Comparison of ENCODE assay signal across 9 mouse cellular contexts in the genomic region with DNA sequence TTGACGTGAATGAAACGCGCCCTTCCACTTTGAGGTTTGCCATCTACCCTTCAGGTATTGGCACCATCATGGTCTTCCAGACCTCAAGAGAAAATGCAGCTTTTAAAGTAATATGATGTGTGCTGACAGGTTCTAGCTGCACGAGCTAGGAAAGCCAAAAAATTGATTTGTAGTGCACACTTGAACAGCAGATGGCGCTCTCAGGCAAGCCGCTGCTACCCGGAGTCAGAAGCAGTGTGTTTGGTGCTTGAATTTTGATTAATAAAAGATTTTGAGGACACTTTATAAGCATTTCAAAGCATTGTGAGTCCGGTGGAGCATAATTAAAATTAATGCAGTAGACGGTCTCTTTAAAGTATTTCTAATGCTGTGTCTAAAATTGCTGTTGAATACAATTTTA. TPM values are rescaled to one million over a fixed set of nuclear protein-coding genes. Genes with fewer than 3 reads are reported as not detected.
DNase-seq lines count a peak whose midpoint lies in the region; ATAC-seq and TF ChIP-seq lines count a peak whose summit lies in the region.
"Had no signal": no experiment of that assay in that cellular context is flagged by ENCODE, and none has a peak within 500 bp of the region (broad histone marks: within the 10 kb centered on the region; RNA-seq: fewer than 3 reads in every experiment).

No protein-coding gene starts in this region.

- no peaks in the 10 kb centered on the region for H3K4me1 ChIP-seq in thymus, adult 2 months (replicated peaks; ENCODE audit: control insufficient read depth, insufficient read depth, low read length)
- H3K4me1 ChIP-seq in bone marrow macrophage, adult 2 months (ENCODE audit: control insufficient read depth, insufficient read depth, low read length): no peaks in the 10 kb centered on the region
- H3K4me1 ChIP-seq in embryonic facial prominence, embryonic 14.5 days (ENCODE audit: control insufficient read depth, insufficient read depth, low read length): 0 out of 2 replicates have a peak, but pooled peaks cover 3% of the 10 kb centered on the region
- H3K4me1 ChIP-seq in hindbrain, embryonic 14.5 days (replicated peaks; ENCODE audit: control insufficient read depth, insufficient read depth, low read length): peaks cover 6% of the 10 kb centered on the region; the same call in 1 of the 2 replicates
- H3K4me1 ChIP-seq in limb, embryonic 10.5 days: no peaks in the 10 kb centered on the region
- H3K4me1 ChIP-seq in neural tube, embryonic 11.5 days (ENCODE audit: control insufficient read depth, insufficient read depth, low read length): no peaks in the 10 kb centered on the region

- H3K27ac ChIP-seq in thymus, adult 2 months (ENCODE audit: control insufficient read depth, insufficient read depth, low read length): no peak overlapping the region
- H3K27ac ChIP-seq in bone marrow macrophage, adult 2 months (ENCODE audit: insufficient read depth, low read depth, low read length): no peak overlapping the region
- no peak overlapping the region for H3K27ac ChIP-seq in embryonic facial prominence, embryonic 14.5 days (replicated peaks; ENCODE audit: low read depth, low read length)
- no peak overlapping the region for H3K27ac ChIP-seq in hindbrain, embryonic 14.5 days
- no peak overlapping the region for H3K27ac ChIP-seq in limb, embryonic 10.5 days
- H3K27ac ChIP-seq in neural tube, embryonic 11.5 days (ENCODE audit: low read depth, low read length): no peak overlapping the region
- H3K27ac ChIP-seq: midbrain, embryonic 12.5 days had no signal

- TF ChIP-seq POLR2A in thymus, adult 2 months (IDR thresholded peaks at IDR 0.05; ENCODE audit: control insufficient read depth, extremely low read depth, insufficient read depth, low read length, poor library complexity): no peak
- TF ChIP-seq POLR2A in bone marrow macrophage, adult 2 months (IDR thresholded peaks at IDR 0.05; ENCODE audit: borderline replicate concordance, low read depth, low read length): no peak

- ATAC-seq in embryonic facial prominence, embryonic 14.5 days (ENCODE audit: low read depth): no peak
- ATAC-seq in hindbrain, embryonic 14.5 days (ENCODE audit: low FRiP score): peak; percentile 49; the same call in 1 of the 2 replicates
- no peak for ATAC-seq in neural tube, embryonic 11.5 days (ENCODE audit: insufficient read depth, low FRiP score, low TSS enrichment)

- no peaks in the 10 kb centered on the region for H3K36me3 ChIP-seq in thymus, adult 2 months (ENCODE audit: control insufficient read depth, insufficient read depth, low read length)
- peaks cover 14% of the 10 kb centered on the region for H3K36me3 ChIP-seq in embryonic facial prominence, embryonic 14.5 days (ENCODE audit: control insufficient read depth, insufficient read depth, low read length)
- no peaks in the 10 kb centered on the region for H3K36me3 ChIP-seq in hindbrain, embryonic 14.5 days (replicated peaks; ENCODE audit: control insufficient read depth, insufficient read depth)
- H3K36me3 ChIP-seq in limb, embryonic 10.5 days: peaks cover 11% of the 10 kb centered on the region
- H3K36me3 ChIP-seq in neural tube, embryonic 11.5 days (ENCODE audit: control insufficient read depth, insufficient read depth, low read length): no peaks in the 10 kb centered on the region
- H3K36me3 ChIP-seq: midbrain, embryonic 12.5 days had no signal

- no peak overlapping the region for H3K9ac ChIP-seq in embryonic facial prominence, embryonic 14.5 days (ENCODE audit: low read depth, low read length)
- no peak overlapping the region for H3K9ac ChIP-seq in hindbrain, embryonic 14.5 days
- no peak overlapping the region for H3K9ac ChIP-seq in neural tube, embryonic 11.5 days (ENCODE audit: low read length)

- WGBS in thymus, adult 2 months: 9% methylated on average over 9 of the region's 9 CpGs
- 6% methylated on average over 9 of the region's 9 CpGs for WGBS in embryonic facial prominence, embryonic 14.5 days
- 6% methylated on average over 9 of the region's 9 CpGs for WGBS in hindbrain, embryonic 14.5 days
- WGBS in limb, embryonic 10.5 days: 14% methylated on average over 9 of the region's 9 CpGs
- 10% methylated on average over 9 of the region's 9 CpGs for WGBS in neural tube, embryonic 11.5 days

- H3K4me3 ChIP-seq in thymus, adult 2 months (ENCODE audit: control insufficient read depth, insufficient read depth, low read length): no peak overlapping the region
- H3K4me3 ChIP-seq in bone marrow macrophage, adult 2 months (ENCODE audit: insufficient read depth, low read length): no peak overlapping the region
- H3K4me3 ChIP-seq in embryonic facial prominence, embryonic 14.5 days (ENCODE audit: low read depth, low read length): no peak overlapping the region
- H3K4me3 ChIP-seq in hindbrain, embryonic 14.5 days (replicated peaks; ENCODE audit: low read length): no peak overlapping the region
- no peak overlapping the region for H3K4me3 ChIP-seq in limb, embryonic 10.5 days
- H3K4me3 ChIP-seq in neural tube, embryonic 11.5 days (ENCODE audit: low read depth, low read length): no peak overlapping the region
- H3K4me3 ChIP-seq: midbrain, embryonic 12.5 days had no signal

- peak; percentile 62 for DNase-seq in thymus, adult 2 months
- no peak for DNase-seq in thymus, adult 18-20 months
- DNase-seq in embryonic facial prominence, embryonic 14.5 days (ENCODE audit: low spot score): peak; percentile 58
- DNase-seq in hindbrain, embryonic 14.5 days (ENCODE audit: low spot score): peak; percentile 88
- DNase-seq in limb, embryonic 10.5 days (ENCODE audit: low spot score): peak; percentile 74
- DNase-seq in neural tube, embryonic 11.5 days (ENCODE audit: low spot score): peak; percentile 75
- DNase-seq in thymus, postnatal 36 days: peak; percentile 39 to 53

- H3K4me2 ChIP-seq in embryonic facial prominence, embryonic 14.5 days (ENCODE audit: low read depth, low read length): no peak overlapping the region
- no peak overlapping the region for H3K4me2 ChIP-seq in hindbrain, embryonic 14.5 days (replicated peaks)
- no peak overlapping the region for H3K4me2 ChIP-seq in neural tube, embryonic 11.5 days (ENCODE audit: low read depth)

- H3K27me3 ChIP-seq in thymus, adult 2 months (ENCODE audit: control insufficient read depth, insufficient read depth, low read length): no peaks in the 10 kb centered on the region
- H3K27me3 ChIP-seq in embryonic facial prominence, embryonic 14.5 days (replicated peaks; ENCODE audit: control insufficient read depth, insufficient read depth, low read length): no peaks in the 10 kb centered on the region; the same call in 1 of the 2 replicates
- no peaks in the 10 kb centered on the region for H3K27me3 ChIP-seq in hindbrain, embryonic 14.5 days (ENCODE audit: control insufficient read depth, insufficient read depth, low read length)
- H3K27me3 ChIP-seq in limb, embryonic 10.5 days (ENCODE audit: low read depth, poor library complexity, severe bottlenecking): no peaks in the 10 kb centered on the region
- no peaks in the 10 kb centered on the region for H3K27me3 ChIP-seq in neural tube, embryonic 11.5 days (ENCODE audit: control insufficient read depth, insufficient read depth, low read length)
- H3K27me3 ChIP-seq: midbrain, embryonic 12.5 days had no signal

- peak; percentile 26; the same call in 1 of the 2 replicates for TF ChIP-seq CTCF in thymus, adult 2 months (IDR thresholded peaks at IDR 0.05; ENCODE audit: borderline replicate concordance, control insufficient read depth, extremely low read depth, insufficient read depth, low read length, poor library complexity)
- peak; percentile 73 for TF ChIP-seq CTCF in bone marrow macrophage, adult 2 months (IDR thresholded peaks at IDR 0.05; ENCODE audit: low read depth, low read length)

- no peaks in the 10 kb centered on the region for H3K9me3 ChIP-seq in embryonic facial prominence, embryonic 14.5 days (ENCODE audit: control insufficient read depth, low read length)
- H3K9me3 ChIP-seq in hindbrain, embryonic 14.5 days (ENCODE audit: control insufficient read depth, low read length): no peaks in the 10 kb centered on the region
- H3K9me3 ChIP-seq in limb, embryonic 10.5 days (replicated peaks): no peaks in the 10 kb centered on the region
- H3K9me3 ChIP-seq in neural tube, embryonic 11.5 days (ENCODE audit: control insufficient read depth, low read length): no peaks in the 10 kb centered on the region
- H3K9me3 ChIP-seq: midbrain, embryonic 12.5 days had no signal

RNA-seq across cellular contexts. Expression of gene Gtf2a1l, which starts 16.4 kb away (rescaled TPM):
- polyA plus RNA-seq in thymus, adult 2 months (2012; rRNA removed): 0.12 TPM in 1 of 2 replicates, not detected in the other
- not detected in 2 replicates for polyA plus RNA-seq in bone marrow macrophage, adult 2 months (2012; ENCODE audit: insufficient read depth, insufficient read length, missing spikeins)
- 0.47 TPM in 1 of 2 replicates, not detected in the other for polyA plus RNA-seq in embryonic facial prominence, embryonic 14.5 days (2014; fragmentation: Nextera tagmentation; extraction: Ambion mirVana)
- 0.27 and 0.30 TPM in 2 replicates for polyA plus RNA-seq in hindbrain, embryonic 14.5 days (2014; fragmentation: Nextera tagmentation; extraction: Ambion mirVana)
- polyA plus RNA-seq in limb, embryonic 10.5 days (2016; fragmentation: Nextera tagmentation; extraction: Ambion mirVana): 0.24 and 0.38 TPM in 2 replicates
- 0.31 TPM in 2 replicates for polyA plus RNA-seq in neural tube, embryonic 11.5 days (2014; fragmentation: Nextera tagmentation; extraction: Ambion mirVana)

RNA-seq across cellular contexts. Expression of gene Ston1, which starts 54.5 kb away (rescaled TPM):
- 6.5 and 8.8 TPM in 2 replicates for polyA plus RNA-seq in thymus, adult 2 months (2012; rRNA removed)
- 0.55 TPM in 2 replicates for polyA plus RNA-seq in bone marrow macrophage, adult 2 months (2012; ENCODE audit: insufficient read depth, insufficient read length, missing spikeins)
- 9.1 and 10.8 TPM in 2 replicates for polyA plus RNA-seq in embryonic facial prominence, embryonic 14.5 days (2014; fragmentation: Nextera tagmentation; extraction: Ambion mirVana)
- 2.3 and 3.4 TPM in 2 replicates for polyA plus RNA-seq in hindbrain, embryonic 14.5 days (2014; fragmentation: Nextera tagmentation; extraction: Ambion mirVana)
- polyA plus RNA-seq in limb, embryonic 10.5 days (2016; fragmentation: Nextera tagmentation; extraction: Ambion mirVana): 2.4 and 3.0 TPM in 2 replicates
- 2.8 and 4.0 TPM in 2 replicates for polyA plus RNA-seq in neural tube, embryonic 11.5 days (2014; fragmentation: Nextera tagmentation; extraction: Ambion mirVana)

Comparison
In these comparisons a context has a peak if more than half of its experiments do, and no peak if none do; other contexts are left out.
1. DNase-seq: peak in thymus, adult 2 months (single experiment), embryonic facial prominence, embryonic 14.5 days (single experiment), hindbrain, embryonic 14.5 days (single experiment), limb, embryonic 10.5 days (single experiment), neural tube, embryonic 11.5 days (single experiment) and thymus, postnatal 36 days (2 of 2); none in thymus, adult 18-20 months (0 of 2).